Mouse (Mus musculus) mesoderm, embryonic 11.5 days (tissue): ENCODE data around the gene Nrxn2.

Experiments used
- DNase-seq: peaks from one replicate; pipeline ENCODE4 v3.0.0-alpha.2; 2012; ENCODE audit warnings: low read depth, low spot score

Nrxn2 gene

DNA sequence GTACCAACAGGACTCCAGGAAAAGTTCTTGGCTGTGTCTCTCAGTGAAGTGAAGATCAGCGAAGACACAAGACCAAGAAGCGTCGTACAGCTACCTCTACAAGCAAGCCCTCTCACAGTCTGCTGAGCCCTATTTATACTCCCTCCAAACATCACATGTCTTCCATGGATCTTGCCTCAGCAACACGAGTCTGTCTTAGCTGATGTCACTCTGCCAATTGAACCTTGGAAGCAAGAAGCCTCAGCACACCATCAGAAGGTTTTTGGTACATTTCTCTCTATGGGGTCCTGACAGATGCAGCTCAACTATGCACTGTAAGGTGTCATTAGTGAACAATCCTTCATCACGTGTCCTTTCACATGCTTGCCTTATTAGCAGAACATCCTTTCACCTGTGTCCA, 152.9 kb downstream of the Nrxn2 start:
- DNase-seq = no peak

DNA sequence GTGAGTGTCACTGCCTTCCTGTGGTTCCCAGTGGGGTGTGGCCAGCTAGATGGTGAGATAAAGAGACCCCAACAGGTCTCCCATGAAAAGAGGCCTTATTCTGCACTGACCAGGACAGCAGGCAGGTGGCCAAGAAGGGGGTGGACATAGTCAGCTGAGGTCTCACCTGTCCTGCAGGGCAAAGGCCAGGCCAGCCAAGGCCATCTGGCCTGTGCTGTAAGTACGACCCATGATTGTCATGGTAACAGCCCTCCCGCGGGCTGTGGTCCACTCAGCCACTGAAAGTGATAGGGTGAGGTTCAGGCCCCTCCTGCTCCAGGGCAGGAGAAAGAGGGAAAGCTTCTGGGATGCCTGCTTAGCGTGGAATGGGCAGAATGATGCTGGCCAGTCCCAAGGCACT, 153.5 kb downstream of the Nrxn2 start:
- no peak for DNase-seq
